ENCODE assay signal across 14 mouse cellular contexts in genomic region chr4:114983020-114983419, GRCm38 (mm10). TPM values are rescaled to one million over a fixed set of nuclear protein-coding genes. Genes with fewer than 3 reads are reported as not detected.
A peak's percentile ranks its signal among the peaks of the same experiment; 100 is the strongest.
DNase-seq lines count a peak whose midpoint lies in the region; ATAC-seq lines count a peak whose summit lies in the region.
"Had no signal": no experiment of that assay in that cellular context is flagged by ENCODE, and none has a peak within 500 bp of the region (broad histone marks: within the 10 kb centered on the region; RNA-seq: fewer than 3 reads in every experiment).

No protein-coding gene starts in this region.

- no peak for ATAC-seq in heart, embryonic 12.5 days (ENCODE audit: insufficient number of reproducible peaks, low FRiP score)
- no peak for ATAC-seq in midbrain, embryonic 14.5 days (ENCODE audit: low FRiP score, low TSS enrichment)
- ATAC-seq in midbrain, embryonic 13.5 days, result no peak

- H3K36me3 ChIP-seq in heart, embryonic 12.5 days, result no peaks in the 10 kb centered on the region
- no peaks in the 10 kb centered on the region for H3K36me3 ChIP-seq in midbrain, embryonic 14.5 days (ENCODE audit: control insufficient read depth, insufficient read depth, low read length)
- H3K36me3 ChIP-seq in midbrain, embryonic 13.5 days, result no peaks in the 10 kb centered on the region
- H3K36me3 ChIP-seq: hindbrain, embryonic 15.5 days; liver, embryonic 15.5 days had no signal

- H3K4me3 ChIP-seq in heart, embryonic 12.5 days, result no peak overlapping the region
- H3K4me3 ChIP-seq in midbrain, embryonic 14.5 days (replicated peaks; ENCODE audit: low read depth, low read length), result no peak overlapping the region
- H3K4me3 ChIP-seq in midbrain, embryonic 13.5 days (replicated peaks), result no peak overlapping the region
- H3K4me3 ChIP-seq: hindbrain, embryonic 15.5 days; liver, embryonic 15.5 days had no signal

- DNase-seq in heart, adult 8-10 months (ENCODE audit: low spot score), result peak; percentile 25
- peak; percentile 34 for DNase-seq in midbrain, embryonic 14.5 days
- peak; percentile 22 for DNase-seq in brain, adult 2 months (ENCODE audit: low read depth, low spot score)
- DNase-seq in retina, postnatal 1 day, result peak; percentile 35
- no peak for DNase-seq in left cerebral cortex, postnatal 10 days (ENCODE audit: extremely low spot score in 1 of 2, low spot score in 2 of 2)
- DNase-seq in c-Kit-positive CD71-positive TER-119-positive erythroid progenitor cells, embryonic 14.5 days (ENCODE audit: low spot score), result no peak
- DNase-seq: right cerebral cortex, postnatal 14 days; thymus, postnatal 36 days had no signal

- WGBS in heart, embryonic 12.5 days, result 81% methylated on average over 1 of the region's 1 CpGs
- WGBS in midbrain, embryonic 14.5 days, result 85% methylated on average over 1 of the region's 1 CpGs
- 83% methylated on average over 1 of the region's 1 CpGs for WGBS in midbrain, embryonic 13.5 days

- H3K27ac ChIP-seq in heart, embryonic 12.5 days (ENCODE audit: poor library complexity, severe bottlenecking), result no peak overlapping the region
- H3K27ac ChIP-seq in midbrain, embryonic 14.5 days (replicated peaks; ENCODE audit: low read depth, low read length), result no peak overlapping the region
- no peak overlapping the region for H3K27ac ChIP-seq in midbrain, embryonic 13.5 days
- H3K27ac ChIP-seq: hindbrain, embryonic 15.5 days; liver, embryonic 15.5 days had no signal

- no peak overlapping the region for H3K4me2 ChIP-seq in heart, embryonic 12.5 days
- no peak overlapping the region for H3K4me2 ChIP-seq in midbrain, embryonic 14.5 days (ENCODE audit: low read length)
- H3K4me2 ChIP-seq in midbrain, embryonic 13.5 days (replicated peaks), result no peak overlapping the region
- H3K4me2 ChIP-seq: hindbrain, embryonic 15.5 days; liver, embryonic 15.5 days had no signal

- peaks cover 9% of the 10 kb centered on the region for H3K4me1 ChIP-seq in heart, embryonic 12.5 days (replicated peaks)
- peaks cover 23% of the 10 kb centered on the region for H3K4me1 ChIP-seq in midbrain, embryonic 14.5 days (ENCODE audit: control insufficient read depth, insufficient read depth, low read length)
- peaks cover 27% of the 10 kb centered on the region for H3K4me1 ChIP-seq in midbrain, embryonic 13.5 days (replicated peaks)

- H3K27me3 ChIP-seq in heart, embryonic 12.5 days (replicated peaks), result no peaks in the 10 kb centered on the region
- H3K27me3 ChIP-seq in midbrain, embryonic 14.5 days (ENCODE audit: control insufficient read depth, insufficient read depth, low read length), result no peaks in the 10 kb centered on the region
- H3K27me3 ChIP-seq in midbrain, embryonic 13.5 days, result no peaks in the 10 kb centered on the region
- H3K27me3 ChIP-seq: hindbrain, embryonic 15.5 days; liver, embryonic 15.5 days had no signal

- intact Hi-C loops in left cerebral cortex, postnatal 10 days (cut with DNase I), result no loop called here

- H3K9me3 ChIP-seq in heart, embryonic 12.5 days (replicated peaks), result no peaks in the 10 kb centered on the region
- no peaks in the 10 kb centered on the region for H3K9me3 ChIP-seq in midbrain, embryonic 14.5 days (ENCODE audit: control insufficient read depth, low read length)
- H3K9me3 ChIP-seq in midbrain, embryonic 13.5 days, result no peaks in the 10 kb centered on the region
- H3K9me3 ChIP-seq: hindbrain, embryonic 15.5 days; liver, embryonic 15.5 days had no signal

- H3K9ac ChIP-seq in heart, embryonic 12.5 days, result no peak overlapping the region
- H3K9ac ChIP-seq in midbrain, embryonic 14.5 days (replicated peaks; ENCODE audit: low read length), result no peak overlapping the region
- no peak overlapping the region for H3K9ac ChIP-seq in midbrain, embryonic 13.5 days (replicated peaks)
- H3K9ac ChIP-seq: hindbrain, embryonic 15.5 days; liver, embryonic 15.5 days had no signal

RNA-seq across cellular contexts. Expression of gene Cmpk1, which starts 4.0 kb away (rescaled TPM):
- total RNA-seq in heart, adult 8-10 months (2022), result 10 to 100 TPM; 30.7 to 34.2 (median 33.0) TPM
- 66.3 and 70.7 TPM in 2 replicates for polyA plus RNA-seq in heart, embryonic 12.5 days (2016; fragmentation: Nextera tagmentation; extraction: Ambion mirVana)
- 188 and 217 TPM in 2 replicates for polyA plus RNA-seq in midbrain, embryonic 14.5 days (2014; fragmentation: Nextera tagmentation; extraction: Ambion mirVana)
- polyA plus RNA-seq in midbrain, embryonic 13.5 days (2015; fragmentation: Nextera tagmentation; extraction: Ambion mirVana), result 163 TPM in 2 replicates
- 100 to 1,000 TPM; 132 to 133 TPM for total RNA-seq in left cerebral cortex, postnatal 10 days (2021)

RNA-seq across cellular contexts. Expression of gene Stil, which starts 16.9 kb away (rescaled TPM):
- total RNA-seq in heart, adult 8-10 months (2022), result under 1 TPM in 1 of 4 experiments, not detected in 3; 0.26 TPM
- polyA plus RNA-seq in heart, embryonic 12.5 days (2016; fragmentation: Nextera tagmentation; extraction: Ambion mirVana), result 13.5 and 13.7 TPM in 2 replicates
- 1.7 and 4.8 TPM in 2 replicates for polyA plus RNA-seq in midbrain, embryonic 14.5 days (2014; fragmentation: Nextera tagmentation; extraction: Ambion mirVana)
- polyA plus RNA-seq in midbrain, embryonic 13.5 days (2015; fragmentation: Nextera tagmentation; extraction: Ambion mirVana), result 4.7 and 5.7 TPM in 2 replicates
- total RNA-seq in left cerebral cortex, postnatal 10 days (2021), result 1 to 10 TPM; 1.1 TPM

RNA-seq across cellular contexts. Expression of gene Foxe3, which starts 57.2 kb away (rescaled TPM):
- not detected for total RNA-seq in heart, adult 8-10 months (2022)
- polyA plus RNA-seq in heart, embryonic 12.5 days (2016; fragmentation: Nextera tagmentation; extraction: Ambion mirVana), result not detected in 2 replicates
- not detected in 2 replicates for polyA plus RNA-seq in midbrain, embryonic 14.5 days (2014; fragmentation: Nextera tagmentation; extraction: Ambion mirVana)
- not detected in 2 replicates for polyA plus RNA-seq in midbrain, embryonic 13.5 days (2015; fragmentation: Nextera tagmentation; extraction: Ambion mirVana)
- total RNA-seq in left cerebral cortex, postnatal 10 days (2021), result not detected
- total RNA-seq: layer of hippocampus, postnatal 25 days had no signal
- polyA plus RNA-seq: hindbrain, embryonic 15.5 days; liver, embryonic 15.5 days; neural tube, embryonic 11.5 days had no signal

Comparison
In these comparisons a context has a peak if more than half of its experiments do, and no peak if none do; other contexts are left out.
1. DNase-seq: peak in heart, adult 8-10 months (single experiment), midbrain, embryonic 14.5 days (single experiment), brain, adult 2 months (single experiment) and retina, postnatal 1 day (single experiment); none in left cerebral cortex, postnatal 10 days (0 of 2) and c-Kit-positive CD71-positive TER-119-positive erythroid progenitor cells, embryonic 14.5 days (single experiment).